ENCODE assay signal across 7 mouse cellular contexts in the genomic region with DNA sequence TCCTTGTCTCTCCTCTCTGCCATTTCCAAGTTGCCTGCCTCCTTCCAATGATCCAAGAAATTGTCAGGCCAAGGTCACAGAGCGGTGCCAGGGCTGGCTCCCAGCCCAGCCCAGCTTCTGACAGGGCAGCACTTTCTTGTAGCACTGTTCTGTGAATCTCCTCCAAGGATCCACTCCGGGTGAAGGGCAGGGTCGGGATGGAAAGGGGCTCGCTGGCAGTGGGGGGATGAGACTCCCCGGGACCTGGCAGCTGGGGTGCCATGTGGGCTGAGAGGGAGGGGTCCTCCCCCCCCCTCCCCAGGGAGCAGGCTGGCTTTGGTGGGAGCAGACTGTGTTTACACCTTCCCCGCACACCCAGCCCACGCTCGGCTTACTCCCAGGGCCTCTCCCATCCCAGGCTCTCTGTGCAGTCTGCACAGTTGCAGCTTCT. TPM values are rescaled to one million over a fixed set of nuclear protein-coding genes. Genes with fewer than 3 reads are reported as not detected.
DNase-seq lines count a peak whose midpoint lies in the region; ATAC-seq lines count a peak whose summit lies in the region.

No protein-coding gene starts in this region.

- H3K9me3 ChIP-seq in hindbrain, embryonic 14.5 days (ENCODE audit: control insufficient read depth, low read length) = no peaks in the 10 kb centered on the region
- H3K9me3 ChIP-seq in neural tube, embryonic 14.5 days (ENCODE audit: control insufficient read depth, low read length) = no peaks in the 10 kb centered on the region

- intact Hi-C loops in left cerebral cortex, postnatal 25 days (cut with DNase I) = no loop called here

- H3K4me2 ChIP-seq in hindbrain, embryonic 14.5 days (replicated peaks) = no peak overlapping the region
- peak overlapping the region; percentile 15; the same call in 1 of the 2 replicates for H3K4me2 ChIP-seq in neural tube, embryonic 14.5 days (ENCODE audit: low read depth, low read length)

- peak; percentile 56 to 58 for DNase-seq in left cerebral cortex, postnatal 25 days (ENCODE audit: low spot score in 2 of 2)
- DNase-seq in left cerebral cortex, adult 11 months (ENCODE audit: low spot score) = no peak
- peak; percentile 73 to 79 for DNase-seq in cerebellum, postnatal 14 days
- DNase-seq in hindbrain, embryonic 14.5 days (ENCODE audit: low spot score) = peak; percentile 63
- DNase-seq in lung, adult 18-20 months = no peak
- no peak for DNase-seq in frontal cortex, postnatal 25 days (ENCODE audit: low spot score in 2 of 2)

- peaks cover 51% of the 10 kb centered on the region for H3K4me1 ChIP-seq in hindbrain, embryonic 14.5 days (replicated peaks; ENCODE audit: control insufficient read depth, insufficient read depth, low read length)
- peaks cover 51% of the 10 kb centered on the region for H3K4me1 ChIP-seq in neural tube, embryonic 14.5 days (ENCODE audit: control insufficient read depth, insufficient read depth, low read length)

- WGBS in hindbrain, embryonic 14.5 days = 40% methylated on average over 8 of the region's 8 CpGs
- WGBS in neural tube, embryonic 14.5 days = 30% methylated on average over 8 of the region's 8 CpGs

- ATAC-seq in hindbrain, embryonic 14.5 days (ENCODE audit: low FRiP score) = peak; percentile 7; the same call in 1 of the 2 replicates
- 0 out of 2 replicates have a peak, but pooled peaks have one; percentile 7 for ATAC-seq in neural tube, embryonic 14.5 days (ENCODE audit: low read depth)

- H3K27ac ChIP-seq in hindbrain, embryonic 14.5 days = peak overlapping the region; percentile 83
- H3K27ac ChIP-seq in neural tube, embryonic 14.5 days (ENCODE audit: low read depth, low read length) = peak overlapping the region; percentile 79

- no peaks in the 10 kb centered on the region for H3K27me3 ChIP-seq in hindbrain, embryonic 14.5 days (ENCODE audit: control insufficient read depth, insufficient read depth, low read length)
- H3K27me3 ChIP-seq in neural tube, embryonic 14.5 days (ENCODE audit: control insufficient read depth, insufficient read depth, low read length) = no peaks in the 10 kb centered on the region

- H3K4me3 ChIP-seq in hindbrain, embryonic 14.5 days (replicated peaks; ENCODE audit: low read length) = no peak overlapping the region
- no peak overlapping the region for H3K4me3 ChIP-seq in neural tube, embryonic 14.5 days (ENCODE audit: low read depth, low read length)

- no peaks in the 10 kb centered on the region for H3K36me3 ChIP-seq in hindbrain, embryonic 14.5 days (replicated peaks; ENCODE audit: control insufficient read depth, insufficient read depth)
- no peaks in the 10 kb centered on the region for H3K36me3 ChIP-seq in neural tube, embryonic 14.5 days (ENCODE audit: control insufficient read depth, insufficient read depth, low read length)

- peak overlapping the region; percentile 45; the same call in 1 of the 2 replicates for H3K9ac ChIP-seq in hindbrain, embryonic 14.5 days
- peak overlapping the region; percentile 22; the same call in 1 of the 2 replicates for H3K9ac ChIP-seq in neural tube, embryonic 14.5 days (replicated peaks; ENCODE audit: low read depth, low read length)

RNA-seq across cellular contexts. Expression of a gene that starts 7.8 kb away (rescaled TPM):
- total RNA-seq in left cerebral cortex, postnatal 25 days (2021) = 10 to 100 TPM; 39.9 TPM
- polyA plus RNA-seq in hindbrain, embryonic 14.5 days (2014; fragmentation: Nextera tagmentation; extraction: Ambion mirVana) = 26.5 and 29.7 TPM in 2 replicates
- polyA plus RNA-seq in neural tube, embryonic 14.5 days (2014; fragmentation: Nextera tagmentation; extraction: Ambion mirVana) = 23.7 and 29.1 TPM in 2 replicates

RNA-seq across cellular contexts. Expression of a gene that starts 8.6 kb away (rescaled TPM):
- 1 to 10 TPM; 4.6 to 6.7 TPM for total RNA-seq in left cerebral cortex, postnatal 25 days (2021)
- polyA plus RNA-seq in hindbrain, embryonic 14.5 days (2014; fragmentation: Nextera tagmentation; extraction: Ambion mirVana) = 2.8 and 3.5 TPM in 2 replicates
- 2.7 and 3.1 TPM in 2 replicates for polyA plus RNA-seq in neural tube, embryonic 14.5 days (2014; fragmentation: Nextera tagmentation; extraction: Ambion mirVana)

RNA-seq across cellular contexts. Expression of a gene that starts 35.1 kb away (rescaled TPM):
- 1 to 10 TPM; 1.3 to 1.4 TPM for total RNA-seq in left cerebral cortex, postnatal 25 days (2021)
- 1.1 and 1.2 TPM in 2 replicates for polyA plus RNA-seq in hindbrain, embryonic 14.5 days (2014; fragmentation: Nextera tagmentation; extraction: Ambion mirVana)
- polyA plus RNA-seq in neural tube, embryonic 14.5 days (2014; fragmentation: Nextera tagmentation; extraction: Ambion mirVana) = 0.52 and 1.1 TPM in 2 replicates

Comparison
In these comparisons a context has a peak if more than half of its experiments do, and no peak if none do; other contexts are left out.
1. DNase-seq: peak in left cerebral cortex, postnatal 25 days (2 of 2), cerebellum, postnatal 14 days (2 of 2) and hindbrain, embryonic 14.5 days (single experiment); none in left cerebral cortex, adult 11 months (single experiment), lung, adult 18-20 months (0 of 2) and frontal cortex, postnatal 25 days (0 of 2).